Mouse (Mus musculus) hindbrain, embryonic 13.5 days (tissue): ENCODE results near the gene Cd81. TPM values are rescaled to one million over a fixed set of nuclear protein-coding genes. Genes with fewer than 3 reads are reported as not detected.
A peak's percentile ranks its signal among the peaks of the same experiment; 100 is the strongest.

Experiments used
- ATAC-seq: fragments of 200-750 bp; cut with Nextera tagmentation; 2 replicates; pipeline ENCODE4 v1.8.0; 2017; ENCODE audit warnings: moderate TSS enrichment; ENCODE audit not compliant: low FRiP score
- H3K27ac ChIP-seq: fragments of 300-500 bp; sonication (generic); 2 replicates; pipeline ENCODE4 v1.5.1; 2015; ENCODE audit warnings: inconsistent platforms, mild to moderate bottlenecking, moderate library complexity
- H3K27me3 ChIP-seq: fragments of 300-500 bp; sonication (generic); 2 replicates; pipeline ENCODE4 v1.6.1; 2015; ENCODE audit warnings: mild to moderate bottlenecking, inconsistent platforms
- H3K36me3 ChIP-seq: fragments of 300-500 bp; sonication (generic); 2 replicates; pipeline ENCODE4 v1.6.1; 2015; ENCODE audit warnings: mild to moderate bottlenecking, inconsistent platforms
- H3K4me1 ChIP-seq: fragments of 300-500 bp; sonication (generic); replicated peaks from 2 replicates; pipeline ENCODE4 v1.6.1; 2015; ENCODE audit warnings: inconsistent platforms
- H3K4me2 ChIP-seq: fragments of 300-500 bp; sonication (generic); 2 replicates; pipeline ENCODE4 v1.6.1; 2015; ENCODE audit warnings: inconsistent platforms, mild to moderate bottlenecking, moderate library complexity
- H3K4me3 ChIP-seq: fragments of 300-500 bp; sonication (generic); 2 replicates; pipeline ENCODE4 v1.5.1; 2015; ENCODE audit warnings: mild to moderate bottlenecking, inconsistent platforms
- H3K9ac ChIP-seq: fragments of 300-500 bp; sonication (generic); 2 replicates; pipeline ENCODE4 v1.6.1; 2015; ENCODE audit warnings: mild to moderate bottlenecking, inconsistent platforms
- H3K9me3 ChIP-seq: fragments of 300-500 bp; sonication (generic); 2 replicates; pipeline ENCODE4 v1.6.1; 2016; ENCODE audit warnings: inconsistent platforms
- WGBS: fragments of 180-500 bp; shearing (Covaris S2); methylation state at CpG from one replicate; pipeline ENCODE4 v1.1.7; 2015; 5-methylcytosine and 5-hydroxymethylcytosine counted together
- polyA plus RNA-seq: library from polyadenylated mRNA; unstranded; fragments of >200 nt; fragmentation: Nextera tagmentation; extraction: Ambion mirVana; gene quantifications from 2 replicates; pipeline ENCODE4 v1.2.1, GENCODE M21; 2015

Gene Cd81
- polyA plus RNA-seq, 1 experiment from 2014 or later = 322 TPM

DNA sequence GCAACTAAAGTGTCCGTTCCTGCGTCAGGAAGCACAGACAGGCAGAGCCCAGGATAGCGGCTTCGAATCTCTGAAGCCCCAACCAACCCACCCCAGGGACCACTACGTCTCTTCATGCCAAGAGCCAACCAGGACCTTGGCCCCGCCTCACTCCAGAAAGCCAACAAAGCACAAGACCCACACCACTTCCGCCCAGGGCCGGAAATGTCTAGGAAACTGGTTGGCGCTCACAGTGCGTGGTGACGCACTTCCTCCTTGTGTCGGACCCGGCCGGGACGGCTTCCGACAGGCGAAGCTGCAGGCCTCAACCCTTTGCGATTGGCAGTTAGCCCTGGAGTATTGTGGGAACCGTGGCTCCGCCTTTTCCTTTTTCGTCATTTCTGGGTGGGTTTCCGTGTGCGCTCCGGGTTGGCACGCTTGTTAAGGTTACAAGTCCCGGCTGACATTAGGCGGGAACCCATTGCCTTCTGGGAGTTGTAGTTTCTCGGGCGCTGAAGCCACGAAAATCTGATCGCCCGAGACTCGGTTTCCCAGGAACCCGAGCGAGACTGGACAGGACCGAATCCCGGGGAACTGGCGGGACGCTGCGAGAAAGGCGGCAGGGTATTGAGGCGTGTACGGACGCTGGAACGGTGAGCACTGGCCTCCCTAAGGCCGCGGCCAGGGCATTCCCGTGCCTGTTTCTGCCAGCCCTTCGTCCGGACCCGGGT is 16.5 kb downstream of the Cd81 start, which contains the start of gene Tssc4:
Tssc4 (plus strand) TSS at position 368 of the 710 bp plus-strand sequence.
- Histone ChIP-seq H3K4me1 (peaks cover 34% of the 10 kb centered on the region), H3K4me2 (peak within 1 kb of the TSS; percentile 100)
- ATAC-seq = peak; percentile 97

DNA sequence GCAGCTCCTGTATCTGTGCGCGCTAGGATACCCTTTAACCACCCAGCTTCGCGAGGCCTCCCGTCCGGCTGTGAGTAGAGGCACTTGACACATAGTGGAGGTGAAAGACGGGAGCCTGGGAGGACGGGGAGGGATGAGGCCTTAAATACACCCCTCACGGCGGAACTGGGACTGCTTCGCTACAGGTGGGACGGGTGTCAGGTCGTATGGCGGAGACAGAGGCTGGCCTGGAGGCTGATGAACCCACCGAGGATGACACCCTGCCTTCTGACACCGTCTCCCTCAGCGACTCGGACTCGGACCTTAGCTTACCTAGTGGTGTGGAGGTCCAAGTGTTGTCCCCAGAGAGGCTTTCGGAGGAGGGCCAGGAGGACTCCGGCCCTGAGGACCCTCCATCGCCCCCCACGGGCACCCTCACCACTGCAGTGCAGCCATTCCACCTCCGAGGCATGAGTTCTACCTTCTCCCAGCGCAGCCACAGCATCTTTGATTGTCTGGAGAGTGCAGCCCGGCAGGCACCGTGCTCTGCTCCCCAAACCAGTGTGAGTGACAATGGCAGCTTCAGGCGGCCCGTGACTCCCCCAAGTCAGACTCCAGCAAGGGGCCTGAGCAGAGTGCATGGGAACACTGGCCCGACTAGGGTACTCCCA is 17.3 kb downstream of the Cd81 start:
- Histone ChIP-seq H3K4me2 (peak overlapping the region; percentile 100), H3K4me1 (peaks cover 32% of the 10 kb centered on the region), H3K27me3 (no peaks in the 10 kb centered on the region), H3K4me3 (peak overlapping the region; percentile 84), H3K9ac (peak overlapping the region; percentile 91), H3K27ac (peak overlapping the region; percentile 93), H3K36me3 (peaks cover 30% of the 10 kb centered on the region), H3K9me3 (no peaks in the 10 kb centered on the region)
- 11% methylated on average over 30 of the region's 30 CpGs for WGBS
- no peak for ATAC-seq

More for the DNA sequence above, 16.5 kb downstream of the Cd81 start, which contains the start of gene Tssc4:
- H3K27ac ChIP-seq = peak within 1 kb of the TSS; percentile 98
- peak within 1 kb of the TSS; percentile 91 for H3K9ac ChIP-seq
- H3K4me3 ChIP-seq = peak within 1 kb of the TSS; percentile 84
- H3K27me3 ChIP-seq = no peaks in the 10 kb centered on the region
- WGBS = under 1% methylated on average over 51 of the region's 51 CpGs
- no peaks in the 10 kb centered on the region for H3K9me3 ChIP-seq
- peaks cover 39% of the 10 kb centered on the region for H3K36me3 ChIP-seq

GRCm38 (mm10) chr7:143070506-143071070 is 18.0 kb downstream of the Cd81 start:
- no peak for ATAC-seq
- H3K9me3 ChIP-seq = no peaks in the 10 kb centered on the region
- peaks cover 32% of the 10 kb centered on the region for H3K4me1 ChIP-seq
- no peak overlapping the region for H3K27ac ChIP-seq
- H3K27me3 ChIP-seq = no peaks in the 10 kb centered on the region
- H3K9ac ChIP-seq = peak overlapping the region; percentile 91
- peaks cover 23% of the 10 kb centered on the region for H3K36me3 ChIP-seq
- H3K4me3 ChIP-seq = peak overlapping the region; percentile 84
- 89% methylated on average over 10 of the region's 10 CpGs for WGBS
- peak overlapping the region; percentile 100 for H3K4me2 ChIP-seq

GRCm38 (mm10) chr7:143072605-143073004 is 20.1 kb downstream of the Cd81 start:
- Histone ChIP-seq H3K4me1 (peaks cover 30% of the 10 kb centered on the region), H3K36me3 (peaks cover 3% of the 10 kb centered on the region), H3K27me3 (no peaks in the 10 kb centered on the region), H3K27ac (no peak overlapping the region), H3K4me3 (no peak overlapping the region), H3K9ac (0 out of 2 replicates have a peak overlapping the region, but pooled peaks have one; percentile 5), H3K4me2 (no peak overlapping the region), H3K9me3 (no peaks in the 10 kb centered on the region)
- no peak for ATAC-seq
- 92% methylated on average over 5 of the region's 5 CpGs for WGBS

DNA sequence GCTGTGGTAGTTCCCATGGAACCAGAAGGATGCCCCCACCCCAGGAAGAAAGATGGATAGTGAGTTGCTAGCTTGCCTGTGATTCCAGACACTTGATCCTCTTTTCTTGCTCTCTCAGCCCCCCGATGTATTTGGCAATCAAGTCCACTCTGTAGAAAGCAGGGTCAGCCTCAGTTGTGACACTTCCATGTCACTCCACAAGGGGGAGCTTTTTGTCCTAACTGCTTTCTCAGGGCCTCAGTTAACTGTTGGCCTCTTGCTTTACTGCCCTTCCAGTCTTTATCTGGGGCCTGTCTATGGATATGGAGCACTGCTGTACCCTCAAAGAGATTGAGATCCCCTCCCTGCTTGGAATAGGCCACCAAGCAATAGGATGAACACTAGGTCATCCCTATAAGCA is 20.5 kb downstream of the Cd81 start:
- H3K4me1 ChIP-seq = peaks cover 25% of the 10 kb centered on the region
- H3K27ac ChIP-seq = no peak overlapping the region
- H3K36me3 ChIP-seq = no peaks in the 10 kb centered on the region
- no peak overlapping the region for H3K9ac ChIP-seq
- no peak overlapping the region for H3K4me3 ChIP-seq
- no peaks in the 10 kb centered on the region for H3K27me3 ChIP-seq
- H3K9me3 ChIP-seq = no peaks in the 10 kb centered on the region
- ATAC-seq = no peak
- no peak overlapping the region for H3K4me2 ChIP-seq
- 96% methylated on average over 1 of the region's 1 CpGs for WGBS

DNA sequence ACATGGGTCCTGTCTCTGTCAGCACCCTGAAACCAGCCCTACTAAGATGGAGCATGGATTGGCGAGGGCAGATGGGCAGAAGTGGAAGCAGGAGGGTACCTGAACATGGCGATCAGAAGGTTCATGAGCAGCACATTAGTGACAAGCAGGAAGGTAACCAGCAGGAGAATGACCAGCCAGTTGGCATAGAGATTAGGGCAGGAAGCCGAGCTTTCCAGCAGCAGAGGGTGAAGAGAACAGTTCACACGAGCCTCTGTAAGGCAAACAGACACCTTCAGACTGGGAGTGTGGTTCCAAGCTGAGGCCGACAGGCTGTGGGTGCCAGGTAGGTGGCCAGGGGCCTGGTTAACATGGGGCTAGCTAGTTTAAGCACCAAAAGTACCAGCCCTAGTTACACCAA is 22.9 kb downstream of the Cd81 start:
- H3K4me1 ChIP-seq = peaks cover 12% of the 10 kb centered on the region
- WGBS = 77% methylated on average over 5 of the region's 5 CpGs
- no peak for ATAC-seq
- no peak overlapping the region for H3K4me3 ChIP-seq
- no peaks in the 10 kb centered on the region for H3K36me3 ChIP-seq
- no peak overlapping the region for H3K9ac ChIP-seq
- H3K27me3 ChIP-seq = no peaks in the 10 kb centered on the region
- H3K9me3 ChIP-seq = no peaks in the 10 kb centered on the region
- H3K4me2 ChIP-seq = no peak overlapping the region
- no peak overlapping the region for H3K27ac ChIP-seq

DNA sequence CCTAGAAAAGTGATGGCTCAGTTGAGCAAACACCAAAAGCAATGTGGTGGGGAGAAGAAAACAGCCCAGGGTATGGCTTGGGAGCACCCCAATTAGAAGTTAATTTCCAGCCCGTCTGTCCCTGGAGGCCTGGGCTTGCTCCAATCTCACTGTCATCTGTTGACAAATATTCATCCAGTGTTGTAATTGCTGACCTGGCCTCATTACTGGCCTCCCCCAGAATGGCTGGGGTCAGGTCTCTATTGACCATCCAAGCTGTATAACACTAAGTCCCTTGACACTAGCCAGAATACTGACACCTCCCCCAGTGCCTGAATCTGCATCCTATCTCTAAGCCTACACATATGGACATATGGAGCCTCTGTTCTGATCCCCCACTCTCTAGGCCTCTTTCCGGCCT is 24.8 kb downstream of the Cd81 start:
- no peaks in the 10 kb centered on the region for H3K36me3 ChIP-seq
- 85% methylated on average over 2 of the region's 2 CpGs for WGBS
- no peak overlapping the region for H3K4me2 ChIP-seq
- no peak overlapping the region for H3K9ac ChIP-seq
- H3K27me3 ChIP-seq = no peaks in the 10 kb centered on the region
- H3K4me1 ChIP-seq = no peaks in the 10 kb centered on the region
- no peaks in the 10 kb centered on the region for H3K9me3 ChIP-seq
- no peak overlapping the region for H3K27ac ChIP-seq
- ATAC-seq = no peak
- no peak overlapping the region for H3K4me3 ChIP-seq

DNA sequence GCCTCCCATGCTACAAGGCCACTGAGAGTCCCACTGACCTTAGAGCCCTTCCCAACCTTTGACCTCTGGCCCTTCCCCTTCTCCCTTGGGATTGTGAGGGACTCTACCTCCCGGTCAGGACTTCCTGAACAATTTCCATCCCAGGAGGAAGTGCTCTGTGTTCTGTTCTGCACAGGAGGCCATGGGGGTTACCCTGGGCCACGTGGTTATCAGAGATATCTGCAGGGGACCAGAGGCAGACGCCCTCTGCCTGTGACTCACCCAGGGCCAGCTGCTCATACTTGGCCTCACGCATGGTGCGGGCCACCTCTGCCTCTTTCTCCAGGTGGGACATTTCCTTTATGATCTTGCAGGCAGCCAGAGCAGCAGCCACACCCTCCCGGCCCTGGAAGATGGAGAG is 29.5 kb downstream of the Cd81 start:
- no peak for ATAC-seq
- H3K4me1 ChIP-seq = 0 out of 2 replicates have a peak, but pooled peaks cover 4% of the 10 kb centered on the region
- H3K4me3 ChIP-seq = no peak overlapping the region
- no peak overlapping the region for H3K9ac ChIP-seq
- no peaks in the 10 kb centered on the region for H3K36me3 ChIP-seq
- no peak overlapping the region for H3K4me2 ChIP-seq
- H3K27me3 ChIP-seq = no peaks in the 10 kb centered on the region
- no peaks in the 10 kb centered on the region for H3K9me3 ChIP-seq
- H3K27ac ChIP-seq = no peak overlapping the region
- WGBS = 67% methylated on average over 6 of the region's 6 CpGs

- H3K36me3 ChIP-seq = no peaks in the 10 kb centered on the region
Observed at GRCm38 (mm10) chr7:143083708-143084107, 31.2 kb downstream of the Cd81 start.

GRCm38 (mm10) chr7:143086366-143086765 is 33.8 kb downstream of the Cd81 start:
- Histone ChIP-seq H3K4me2 (no peak overlapping the region), H3K4me1 (0 out of 2 replicates have a peak, but pooled peaks cover 4% of the 10 kb centered on the region), H3K9me3 (no peaks in the 10 kb centered on the region), H3K36me3 (no peaks in the 10 kb centered on the region), H3K27ac (0 out of 2 replicates have a peak overlapping the region, but pooled peaks have one; percentile 6), H3K27me3 (peaks cover 9% of the 10 kb centered on the region; the same call in 1 of the 2 replicates), H3K4me3 (no peak overlapping the region), H3K9ac (no peak overlapping the region)
- 0 out of 2 replicates have a peak, but pooled peaks have one; percentile 49 for ATAC-seq
- 45% methylated on average over 2 of the region's 2 CpGs for WGBS

More at GRCm38 (mm10) chr7:143083708-143084107, 31.2 kb downstream of the Cd81 start:
- H3K4me3 ChIP-seq = no peak overlapping the region
- H3K4me1 ChIP-seq = 0 out of 2 replicates have a peak, but pooled peaks cover 4% of the 10 kb centered on the region
- H3K9me3 ChIP-seq = no peaks in the 10 kb centered on the region
- H3K4me2 ChIP-seq = no peak overlapping the region
- ATAC-seq = no peak
- 96% methylated on average over 2 of the region's 2 CpGs for WGBS
- H3K27ac ChIP-seq = no peak overlapping the region
- H3K27me3 ChIP-seq = no peaks in the 10 kb centered on the region
- no peak overlapping the region for H3K9ac ChIP-seq

- Histone ChIP-seq H3K36me3 (no peaks in the 10 kb centered on the region), H3K4me3 (no peak overlapping the region), H3K27me3 (peaks cover 9% of the 10 kb centered on the region; the same call in 1 of the 2 replicates), H3K9me3 (no peaks in the 10 kb centered on the region), H3K4me2 (no peak overlapping the region), H3K9ac (no peak overlapping the region), H3K4me1 (0 out of 2 replicates have a peak, but pooled peaks cover 4% of the 10 kb centered on the region), H3K27ac (0 out of 2 replicates have a peak overlapping the region, but pooled peaks have one; percentile 6)
- peak; percentile 78 for ATAC-seq
- WGBS = 37% methylated on average over 4 of the region's 4 CpGs
Observed at GRCm38 (mm10) chr7:143087070-143087579, 34.6 kb downstream of the Cd81 start.

DNA sequence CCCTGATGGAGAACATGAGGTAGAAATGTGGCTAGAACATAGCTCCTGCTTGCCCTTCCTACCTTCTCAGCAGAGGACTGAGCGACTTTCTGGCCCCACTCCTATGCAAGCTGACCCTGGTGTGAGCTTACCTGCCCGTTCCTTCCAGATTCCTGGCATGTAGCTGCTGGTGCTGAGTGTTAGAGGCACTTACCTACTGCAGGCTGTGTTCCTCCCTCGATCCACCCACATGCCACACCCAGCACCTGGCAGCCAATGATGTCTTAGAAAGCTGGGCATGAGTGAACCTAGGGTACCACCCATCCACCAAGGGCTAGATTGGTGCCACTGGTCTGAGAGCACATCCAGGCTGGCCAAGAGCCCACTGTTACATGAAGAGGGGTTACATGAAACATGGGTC is 41.3 kb downstream of the Cd81 start:
- Histone ChIP-seq H3K27me3 (peaks cover 9% of the 10 kb centered on the region; the same call in 1 of the 2 replicates), H3K4me2 (no peak overlapping the region), H3K27ac (no peak overlapping the region), H3K9me3 (no peaks in the 10 kb centered on the region), H3K4me1 (no peaks in the 10 kb centered on the region), H3K9ac (no peak overlapping the region), H3K36me3 (no peaks in the 10 kb centered on the region), H3K4me3 (no peak overlapping the region)
- WGBS = 79% methylated on average over 3 of the region's 3 CpGs
- ATAC-seq = no peak
